Comparison of ENCODE assay signal across 21 mouse cellular contexts in genomic region chr2:68502734-68503133, GRCm38 (mm10). TPM values are rescaled to one million over a fixed set of nuclear protein-coding genes. Genes with fewer than 3 reads are reported as not detected.
DNase-seq lines count a peak whose midpoint lies in the region; ATAC-seq lines count a peak whose summit lies in the region.
"Had no signal": no experiment of that assay in that cellular context is flagged by ENCODE, and none has a peak within 500 bp of the region (broad histone marks: within the 10 kb centered on the region; RNA-seq: fewer than 3 reads in every experiment).

No protein-coding gene starts in this region.

- H3K36me3 ChIP-seq in midbrain, embryonic 11.5 days (ENCODE audit: control insufficient read depth, insufficient read depth, low read length), result no peaks in the 10 kb centered on the region
- H3K36me3 ChIP-seq in midbrain, embryonic 10.5 days, result no peaks in the 10 kb centered on the region
- H3K36me3 ChIP-seq in hindbrain, embryonic 13.5 days, result no peaks in the 10 kb centered on the region
- H3K36me3 ChIP-seq in midbrain, embryonic 13.5 days, result no peaks in the 10 kb centered on the region
- no peaks in the 10 kb centered on the region for H3K36me3 ChIP-seq in neural tube, embryonic 15.5 days
- H3K36me3 ChIP-seq: embryonic facial prominence, embryonic 10.5 days; heart, embryonic 10.5 days; hindbrain, embryonic 15.5 days had no signal

- H3K9me3 ChIP-seq in midbrain, embryonic 11.5 days (ENCODE audit: control insufficient read depth, low read length), result no peaks in the 10 kb centered on the region
- H3K9me3 ChIP-seq in midbrain, embryonic 10.5 days (replicated peaks), result no peaks in the 10 kb centered on the region
- no peaks in the 10 kb centered on the region for H3K9me3 ChIP-seq in hindbrain, embryonic 13.5 days
- no peaks in the 10 kb centered on the region for H3K9me3 ChIP-seq in midbrain, embryonic 13.5 days
- H3K9me3 ChIP-seq in neural tube, embryonic 15.5 days (replicated peaks), result no peaks in the 10 kb centered on the region
- H3K9me3 ChIP-seq: embryonic facial prominence, embryonic 10.5 days; heart, embryonic 10.5 days; hindbrain, embryonic 15.5 days had no signal

- DNase-seq in midbrain, embryonic 11.5 days (ENCODE audit: low spot score, missing footprints), result no peak
- DNase-seq in midbrain, embryonic 10.5 days (ENCODE audit: low spot score), result no peak
- DNase-seq in thymus, adult 18-20 months, result no peak
- DNase-seq in testis, postnatal 14 days (ENCODE audit: low spot score), result no peak
- DNase-seq: adrenal gland, adult 2 months; cerebellum, adult 11-12 months; cerebellum, postnatal 10 days; gastrocnemius, adult 2 months; kidney, adult 9 months; kidney, postnatal 14 days had no signal

- H3K4me2 ChIP-seq in midbrain, embryonic 11.5 days, result no peak overlapping the region
- H3K4me2 ChIP-seq in hindbrain, embryonic 13.5 days, result no peak overlapping the region
- H3K4me2 ChIP-seq in midbrain, embryonic 13.5 days (replicated peaks), result no peak overlapping the region
- no peak overlapping the region for H3K4me2 ChIP-seq in neural tube, embryonic 15.5 days
- H3K4me2 ChIP-seq: hindbrain, embryonic 15.5 days had no signal

- H3K4me3 ChIP-seq in midbrain, embryonic 11.5 days (ENCODE audit: low read depth, low read length), result no peak overlapping the region
- H3K4me3 ChIP-seq in midbrain, embryonic 10.5 days, result no peak overlapping the region
- H3K4me3 ChIP-seq in hindbrain, embryonic 13.5 days, result no peak overlapping the region
- H3K4me3 ChIP-seq in midbrain, embryonic 13.5 days (replicated peaks), result no peak overlapping the region
- H3K4me3 ChIP-seq in neural tube, embryonic 15.5 days (replicated peaks), result no peak overlapping the region
- H3K4me3 ChIP-seq: embryonic facial prominence, embryonic 10.5 days; gastrocnemius, adult 2 months; heart, embryonic 10.5 days; hindbrain, embryonic 15.5 days had no signal

- ATAC-seq in midbrain, embryonic 11.5 days (ENCODE audit: low FRiP score), result peak; percentile 54; the same call in 1 of the 2 replicates
- peak; percentile 73 for ATAC-seq in hindbrain, embryonic 13.5 days (ENCODE audit: low FRiP score)
- ATAC-seq in midbrain, embryonic 13.5 days, result peak; percentile 63
- peak; percentile 66 for ATAC-seq in neural tube, embryonic 15.5 days (ENCODE audit: low FRiP score)
- ATAC-seq in erythroblast, adult 5-6 weeks (replicated peaks; ENCODE audit: low FRiP score, poor library complexity, severe bottlenecking), result no peak
- ATAC-seq: intestine, embryonic 16.5 days; lung, postnatal 0 days had no signal

- WGBS in midbrain, embryonic 11.5 days, result 58% methylated on average over 4 of the region's 4 CpGs
- 82% methylated on average over 4 of the region's 4 CpGs for WGBS in midbrain, embryonic 10.5 days
- 26% methylated on average over 4 of the region's 4 CpGs for WGBS in hindbrain, embryonic 13.5 days
- WGBS in midbrain, embryonic 13.5 days, result 29% methylated on average over 4 of the region's 4 CpGs
- WGBS in neural tube, embryonic 15.5 days, result 20% methylated on average over 4 of the region's 4 CpGs

- no peaks in the 10 kb centered on the region for H3K27me3 ChIP-seq in midbrain, embryonic 11.5 days (ENCODE audit: control insufficient read depth, insufficient read depth, low read length)
- no peaks in the 10 kb centered on the region for H3K27me3 ChIP-seq in midbrain, embryonic 10.5 days (ENCODE audit: low read depth, poor library complexity, severe bottlenecking)
- H3K27me3 ChIP-seq in hindbrain, embryonic 13.5 days, result no peaks in the 10 kb centered on the region
- H3K27me3 ChIP-seq in midbrain, embryonic 13.5 days, result no peaks in the 10 kb centered on the region
- H3K27me3 ChIP-seq in neural tube, embryonic 15.5 days (replicated peaks), result no peaks in the 10 kb centered on the region
- H3K27me3 ChIP-seq: hindbrain, embryonic 15.5 days had no signal

- no peak overlapping the region for H3K27ac ChIP-seq in midbrain, embryonic 11.5 days (ENCODE audit: low read depth, low read length)
- no peak overlapping the region for H3K27ac ChIP-seq in midbrain, embryonic 10.5 days (replicated peaks)
- peak overlapping the region; percentile 58; the same call in 1 of the 2 replicates for H3K27ac ChIP-seq in hindbrain, embryonic 13.5 days
- no peak overlapping the region for H3K27ac ChIP-seq in midbrain, embryonic 13.5 days
- H3K27ac ChIP-seq in neural tube, embryonic 15.5 days (replicated peaks), result no peak overlapping the region
- H3K27ac ChIP-seq: embryonic facial prominence, embryonic 10.5 days; gastrocnemius, adult 2 months; heart, embryonic 10.5 days; hindbrain, embryonic 15.5 days; macrophage had no signal

- H3K9ac ChIP-seq in midbrain, embryonic 11.5 days (ENCODE audit: low read length), result no peak overlapping the region
- H3K9ac ChIP-seq in hindbrain, embryonic 13.5 days, result no peak overlapping the region
- H3K9ac ChIP-seq in midbrain, embryonic 13.5 days (replicated peaks), result no peak overlapping the region
- no peak overlapping the region for H3K9ac ChIP-seq in neural tube, embryonic 15.5 days (replicated peaks)
- H3K9ac ChIP-seq: hindbrain, embryonic 15.5 days had no signal

- H3K4me1 ChIP-seq in midbrain, embryonic 11.5 days (ENCODE audit: control insufficient read depth, insufficient read depth, low read length), result peaks cover 6% of the 10 kb centered on the region
- H3K4me1 ChIP-seq in midbrain, embryonic 10.5 days, result peaks cover 12% of the 10 kb centered on the region
- peaks cover 10% of the 10 kb centered on the region for H3K4me1 ChIP-seq in hindbrain, embryonic 13.5 days (replicated peaks)
- H3K4me1 ChIP-seq in midbrain, embryonic 13.5 days (replicated peaks), result peaks cover 14% of the 10 kb centered on the region
- peaks cover 12% of the 10 kb centered on the region; the same call in 1 of the 2 replicates for H3K4me1 ChIP-seq in neural tube, embryonic 15.5 days
- H3K4me1 ChIP-seq: heart, embryonic 10.5 days had no signal

RNA-seq across cellular contexts. Expression of gene Stk39, which starts 30.7 kb away (rescaled TPM):
- 51.9 and 52.5 TPM in 2 replicates for polyA plus RNA-seq in midbrain, embryonic 11.5 days (2014; fragmentation: Nextera tagmentation; extraction: Ambion mirVana)
- polyA plus RNA-seq in midbrain, embryonic 10.5 days (2016; fragmentation: Nextera tagmentation; extraction: Ambion mirVana), result 30.1 and 37.5 TPM in 2 replicates
- polyA plus RNA-seq in hindbrain, embryonic 13.5 days (2015; fragmentation: Nextera tagmentation; extraction: Ambion mirVana), result 36.8 and 39.4 TPM in 2 replicates
- polyA plus RNA-seq in midbrain, embryonic 13.5 days (2015; fragmentation: Nextera tagmentation; extraction: Ambion mirVana), result 28.6 and 29.2 TPM in 2 replicates
- polyA plus RNA-seq in neural tube, embryonic 15.5 days (2015; fragmentation: Nextera tagmentation; extraction: Ambion mirVana), result 26.4 and 27.3 TPM in 2 replicates
- 5.9 TPM in 1 of 2 replicates, not detected in the other for total RNA-seq in erythroblast, adult 5-6 weeks (2015; ENCODE audit: low replicate concordance)
- 1.0 and 3.1 TPM in 2 replicates for total RNA-seq in erythroblast, adult 5-6 weeks (2017; ENCODE audit: low replicate concordance)
- total RNA-seq: MEL had no signal
